ENCODE assay signal across 20 mouse cellular contexts in the genomic region with DNA sequence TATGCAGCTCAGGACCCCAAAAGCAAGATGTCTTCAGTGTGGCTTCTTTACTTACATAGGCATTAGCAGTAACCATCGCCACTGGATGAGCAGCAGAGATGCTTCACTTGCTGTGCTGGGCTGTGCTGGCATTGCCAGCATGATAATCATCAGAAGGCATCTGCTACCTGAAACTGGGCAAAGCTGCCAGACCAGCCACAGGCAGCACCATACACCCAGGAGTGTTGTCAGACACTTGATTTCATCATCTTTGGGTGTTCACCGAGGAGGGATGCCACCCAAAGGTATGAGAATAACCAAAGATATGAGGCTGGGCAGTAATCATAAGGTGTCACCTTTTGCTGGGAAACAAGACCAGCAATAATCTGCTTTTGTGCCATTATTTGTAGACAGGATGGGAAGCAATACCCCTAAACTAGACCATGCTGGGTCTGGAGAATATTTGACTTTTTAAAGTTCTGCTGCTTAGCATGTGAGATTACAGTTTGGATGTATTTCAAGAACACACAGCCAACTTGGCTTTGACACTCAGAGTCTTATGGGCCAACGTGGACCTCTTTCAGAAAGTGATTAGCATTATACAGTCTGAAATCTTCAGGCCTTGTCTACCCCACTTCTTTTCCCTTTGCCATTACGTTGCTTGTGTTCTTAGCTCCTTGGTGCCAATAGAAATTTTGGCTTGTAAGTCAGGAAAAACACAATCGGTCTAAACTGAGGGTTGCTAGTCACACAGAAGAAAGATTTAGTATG.
DNase-seq lines count a peak whose midpoint lies in the region; ATAC-seq and TF ChIP-seq lines count a peak whose summit lies in the region.
"Had no signal": no experiment of that assay in that cellular context is flagged by ENCODE, and none has a peak within 500 bp of the region (broad histone marks: within the 10 kb centered on the region; RNA-seq: fewer than 3 reads in every experiment).

No protein-coding gene starts in this region.

- H3K36me3 ChIP-seq in forebrain, postnatal 0 days (ENCODE audit: insufficient read depth): no peaks in the 10 kb centered on the region
- H3K36me3 ChIP-seq in forebrain, embryonic 13.5 days (ENCODE audit: poor library complexity, severe bottlenecking): no peaks in the 10 kb centered on the region
- H3K36me3 ChIP-seq in limb, embryonic 14.5 days (ENCODE audit: control insufficient read depth, insufficient read depth, low read length): no peaks in the 10 kb centered on the region
- H3K36me3 ChIP-seq in limb, embryonic 10.5 days: no peaks in the 10 kb centered on the region
- no peaks in the 10 kb centered on the region for H3K36me3 ChIP-seq in hindbrain, embryonic 16.5 days (ENCODE audit: control insufficient read depth, insufficient read depth, low read length)
- H3K36me3 ChIP-seq: forebrain, embryonic 15.5 days; kidney, embryonic 15.5 days; limb, embryonic 12.5 days; midbrain, embryonic 10.5 days had no signal

- TF ChIP-seq CTCF in forebrain, postnatal 0 days (IDR thresholded peaks at IDR 0.05; ENCODE audit: low read depth): no peak

- no peak overlapping the region for H3K27ac ChIP-seq in forebrain, postnatal 0 days (ENCODE audit: low read depth, low read length)
- H3K27ac ChIP-seq in forebrain, embryonic 13.5 days: no peak overlapping the region
- H3K27ac ChIP-seq in limb, embryonic 14.5 days (replicated peaks; ENCODE audit: low read depth, low read length): no peak overlapping the region
- no peak overlapping the region for H3K27ac ChIP-seq in limb, embryonic 10.5 days
- no peak overlapping the region for H3K27ac ChIP-seq in hindbrain, embryonic 16.5 days (ENCODE audit: low read depth, low read length)
- H3K27ac ChIP-seq: forebrain, embryonic 15.5 days; hindbrain, embryonic 14.5 days; kidney, embryonic 15.5 days; limb, embryonic 12.5 days; midbrain, embryonic 10.5 days had no signal

- ATAC-seq in forebrain, postnatal 0 days: peak; percentile 73; the same call in 1 of the 2 replicates
- no peak for ATAC-seq in forebrain, embryonic 13.5 days
- ATAC-seq in limb, embryonic 14.5 days (ENCODE audit: low FRiP score, low read depth): no peak
- ATAC-seq in hindbrain, embryonic 16.5 days: no peak
- ATAC-seq: activated CD4-positive, CD25-positive, alpha-beta regulatory T cell, adult 4 months; forebrain, embryonic 15.5 days; intestine, embryonic 16.5 days; Patski had no signal

- no peak overlapping the region for H3K9ac ChIP-seq in forebrain, postnatal 0 days
- H3K9ac ChIP-seq in forebrain, embryonic 13.5 days: no peak overlapping the region
- no peak overlapping the region for H3K9ac ChIP-seq in limb, embryonic 14.5 days (ENCODE audit: low read depth, low read length, severe bottlenecking)
- H3K9ac ChIP-seq in hindbrain, embryonic 16.5 days (ENCODE audit: low read depth, low read length): no peak overlapping the region
- H3K9ac ChIP-seq: forebrain, embryonic 15.5 days; hindbrain, embryonic 14.5 days; kidney, embryonic 15.5 days; limb, embryonic 12.5 days had no signal

- WGBS in forebrain, postnatal 0 days: 54% methylated on average over 5 of the region's 5 CpGs
- 83% methylated on average over 5 of the region's 5 CpGs for WGBS in forebrain, embryonic 13.5 days
- 75% methylated on average over 5 of the region's 5 CpGs for WGBS in limb, embryonic 14.5 days
- 89% methylated on average over 5 of the region's 5 CpGs for WGBS in limb, embryonic 10.5 days
- 77% methylated on average over 5 of the region's 5 CpGs for WGBS in hindbrain, embryonic 16.5 days

- H3K27me3 ChIP-seq in forebrain, postnatal 0 days (ENCODE audit: insufficient read depth, low read length): no peaks in the 10 kb centered on the region
- no peaks in the 10 kb centered on the region for H3K27me3 ChIP-seq in forebrain, embryonic 13.5 days
- H3K27me3 ChIP-seq in limb, embryonic 14.5 days (ENCODE audit: control insufficient read depth, insufficient read depth, low read length): no peaks in the 10 kb centered on the region
- no peaks in the 10 kb centered on the region for H3K27me3 ChIP-seq in limb, embryonic 10.5 days (ENCODE audit: low read depth, poor library complexity, severe bottlenecking)
- H3K27me3 ChIP-seq in hindbrain, embryonic 16.5 days (replicated peaks; ENCODE audit: control insufficient read depth, insufficient read depth, low read length): no peaks in the 10 kb centered on the region
- H3K27me3 ChIP-seq: forebrain, embryonic 15.5 days; kidney, embryonic 15.5 days; limb, embryonic 12.5 days; Patski had no signal

- no peaks in the 10 kb centered on the region for H3K4me1 ChIP-seq in forebrain, postnatal 0 days (ENCODE audit: insufficient read depth)
- no peaks in the 10 kb centered on the region for H3K4me1 ChIP-seq in forebrain, embryonic 13.5 days
- H3K4me1 ChIP-seq in limb, embryonic 14.5 days (ENCODE audit: control insufficient read depth, insufficient read depth, low read length): no peaks in the 10 kb centered on the region
- H3K4me1 ChIP-seq in limb, embryonic 10.5 days: no peaks in the 10 kb centered on the region
- H3K4me1 ChIP-seq in hindbrain, embryonic 16.5 days (ENCODE audit: control insufficient read depth, insufficient read depth, low read depth, low read length): no peaks in the 10 kb centered on the region
- H3K4me1 ChIP-seq: forebrain, embryonic 15.5 days; limb, embryonic 12.5 days; midbrain, embryonic 10.5 days had no signal

- peak; percentile 54 for DNase-seq in forebrain, postnatal 0 days
- DNase-seq in limb, embryonic 14.5 days (ENCODE audit: low spot score): peak; percentile 33
- DNase-seq in limb, embryonic 10.5 days (ENCODE audit: low spot score): no peak
- DNase-seq in cerebellum, postnatal 10 days: peak; percentile 43 to 55
- no peak for DNase-seq in lung, postnatal 10 days
- DNase-seq in testis, postnatal 10 days (ENCODE audit: low spot score): no peak
- DNase-seq: adrenal gland, postnatal 25 days; B cell, adult 2 months; right cerebral cortex, adult 18-20 months; thymus, adult 2 months had no signal

- no peak for TF ChIP-seq POLR2A in limb, embryonic 14.5 days (IDR thresholded peaks at IDR 0.05; ENCODE audit: borderline replicate concordance, extremely low read depth, insufficient read depth, insufficient read length)

- no peak overlapping the region for H3K4me3 ChIP-seq in forebrain, postnatal 0 days (ENCODE audit: low read depth, low read length)
- H3K4me3 ChIP-seq in forebrain, embryonic 13.5 days: no peak overlapping the region
- H3K4me3 ChIP-seq in limb, embryonic 14.5 days (replicated peaks; ENCODE audit: low read length): no peak overlapping the region
- no peak overlapping the region for H3K4me3 ChIP-seq in limb, embryonic 10.5 days
- no peak overlapping the region for H3K4me3 ChIP-seq in hindbrain, embryonic 16.5 days (ENCODE audit: low read length)
- H3K4me3 ChIP-seq: forebrain, embryonic 15.5 days; kidney, embryonic 15.5 days; limb, embryonic 12.5 days; midbrain, embryonic 10.5 days had no signal

- no peak overlapping the region for H3K4me2 ChIP-seq in forebrain, postnatal 0 days (ENCODE audit: low read depth)
- no peak overlapping the region for H3K4me2 ChIP-seq in forebrain, embryonic 13.5 days
- no peak overlapping the region for H3K4me2 ChIP-seq in limb, embryonic 14.5 days (replicated peaks; ENCODE audit: low read depth, low read length, severe bottlenecking)
- no peak overlapping the region for H3K4me2 ChIP-seq in hindbrain, embryonic 16.5 days (ENCODE audit: low read length)
- H3K4me2 ChIP-seq: forebrain, embryonic 15.5 days; hindbrain, embryonic 14.5 days; kidney, embryonic 15.5 days; limb, embryonic 12.5 days had no signal

- no peaks in the 10 kb centered on the region for H3K9me3 ChIP-seq in forebrain, postnatal 0 days (ENCODE audit: low read length)
- no peaks in the 10 kb centered on the region for H3K9me3 ChIP-seq in forebrain, embryonic 13.5 days (replicated peaks)
- no peaks in the 10 kb centered on the region for H3K9me3 ChIP-seq in limb, embryonic 14.5 days (ENCODE audit: control insufficient read depth, low read length)
- no peaks in the 10 kb centered on the region for H3K9me3 ChIP-seq in limb, embryonic 10.5 days (replicated peaks)
- no peaks in the 10 kb centered on the region for H3K9me3 ChIP-seq in hindbrain, embryonic 16.5 days (ENCODE audit: control insufficient read depth, low read length)
- H3K9me3 ChIP-seq: forebrain, embryonic 15.5 days; kidney, embryonic 15.5 days; limb, embryonic 12.5 days; midbrain, embryonic 10.5 days had no signal

Comparison
In these comparisons a context has a peak if more than half of its experiments do, and no peak if none do; other contexts are left out.
1. DNase-seq: peak in forebrain, postnatal 0 days (single experiment), limb, embryonic 14.5 days (single experiment) and cerebellum, postnatal 10 days (2 of 2); none in limb, embryonic 10.5 days (single experiment), lung, postnatal 10 days (single experiment) and testis, postnatal 10 days (single experiment).